Mouse (Mus musculus): ENCODE measurements around the gene Tmigd1. TPM values are rescaled to one million over a fixed set of nuclear protein-coding genes. Genes with fewer than 3 reads are reported as not detected.

Gene Tmigd1
- polyA plus RNA-seq, 1 experiment, result 0.39 TPM

DNA sequence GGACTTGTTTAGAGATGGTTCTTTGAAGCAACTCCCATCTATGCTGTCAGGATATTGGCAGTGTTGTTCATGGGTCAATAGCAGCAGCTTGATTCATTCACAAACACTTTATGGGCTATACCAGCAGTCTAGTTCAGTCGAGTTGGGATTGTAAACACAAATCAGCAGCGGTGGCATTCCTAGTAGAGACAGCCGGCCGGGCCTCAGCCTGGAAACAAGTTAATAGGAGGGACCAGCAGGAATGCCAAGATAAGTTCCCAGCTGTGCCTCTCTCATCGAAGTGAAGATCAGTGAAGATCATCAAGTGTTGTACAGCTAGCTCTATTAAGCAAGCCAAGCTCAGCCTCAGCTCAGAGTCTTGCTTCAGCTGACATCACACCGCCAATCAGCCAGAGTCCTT is 5.6 kb upstream of the Tmigd1 start:
- DNase-seq, result no peak
- TF ChIP-seq CTCF (IDR thresholded peaks at IDR 0.05; ENCODE audit: insufficient read depth, low read length) (no peak), POLR2A (IDR thresholded peaks at IDR 0.05; ENCODE audit: borderline replicate concordance, extremely low read depth, low read depth, low read length) (no peak)
- peaks cover 17% of the 10 kb centered on the region for H3K4me1 ChIP-seq (ENCODE audit: control insufficient read depth, insufficient read depth, low read length)
- no peak overlapping the region for H3K4me3 ChIP-seq (replicated peaks; ENCODE audit: extremely low read depth, low read depth, low read length)
- WGBS, result 34% methylated on average over 6 of the region's 6 CpGs

GRCm38 (mm10) chr11:76897126-76897525 is 4.8 kb upstream of the Tmigd1 start:
- TF ChIP-seq POLR2A (IDR thresholded peaks at IDR 0.05; ENCODE audit: borderline replicate concordance, extremely low read depth, low read depth, low read length) (no peak), CTCF (IDR thresholded peaks at IDR 0.05; ENCODE audit: insufficient read depth, low read length) (no peak)
- Histone ChIP-seq H3K4me3 (replicated peaks; ENCODE audit: extremely low read depth, low read depth, low read length) (no peak overlapping the region), H3K4me1 (ENCODE audit: control insufficient read depth, insufficient read depth, low read length) (peaks cover 17% of the 10 kb centered on the region)
- 39% methylated on average over 1 of the region's 1 CpGs for WGBS
- DNase-seq, result no peak

DNA sequence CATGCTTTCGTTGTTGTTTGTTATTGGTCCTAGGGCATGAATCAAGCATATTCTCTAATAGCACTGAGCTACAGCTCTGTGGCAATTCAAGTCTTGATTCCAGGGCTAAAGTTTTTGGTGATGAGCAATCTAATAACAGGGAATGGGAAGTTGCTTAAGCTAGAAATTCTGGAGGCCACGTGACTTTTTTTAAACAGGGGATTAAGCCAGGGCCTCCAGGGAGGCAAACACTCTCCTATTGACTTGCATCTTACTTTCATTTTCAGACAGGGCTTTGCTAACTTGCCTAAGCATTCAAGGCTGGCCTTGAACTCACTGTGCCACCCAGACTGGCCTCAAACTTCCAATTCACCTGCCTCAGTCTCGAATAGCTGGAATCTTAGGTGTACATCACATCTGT is 4.1 kb upstream of the Tmigd1 start:
- 31% methylated on average over 3 of the region's 3 CpGs for WGBS
- TF ChIP-seq CTCF (IDR thresholded peaks at IDR 0.05; ENCODE audit: insufficient read depth, low read length) (no peak), POLR2A (IDR thresholded peaks at IDR 0.05; ENCODE audit: borderline replicate concordance, extremely low read depth, low read depth, low read length) (no peak)
- H3K4me1 ChIP-seq (ENCODE audit: control insufficient read depth, insufficient read depth, low read length), result peaks cover 17% of the 10 kb centered on the region
- H3K4me3 ChIP-seq (replicated peaks; ENCODE audit: extremely low read depth, low read depth, low read length), result no peak overlapping the region
- no peak for DNase-seq

DNA sequence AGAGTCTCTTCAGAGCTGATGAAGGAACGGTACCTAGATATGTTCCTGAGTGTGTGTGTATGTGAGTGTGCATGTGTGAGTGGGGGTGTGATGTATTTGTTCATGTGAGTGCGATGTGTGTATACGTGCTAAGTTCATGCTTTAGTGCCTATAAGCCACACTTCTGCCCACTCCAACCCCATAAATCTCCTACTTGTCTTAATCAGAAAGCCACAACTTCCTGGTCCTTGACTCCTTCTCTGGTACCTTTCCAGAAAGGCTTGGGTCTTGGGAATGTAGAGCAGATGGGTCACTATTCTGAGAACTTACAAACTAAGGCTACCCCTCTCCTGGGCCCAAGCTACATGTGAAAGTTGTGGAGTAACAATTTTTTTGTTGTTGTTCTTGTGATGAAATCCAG is 3.2 kb upstream of the Tmigd1 start:
- no peak for DNase-seq
- TF ChIP-seq POLR2A (IDR thresholded peaks at IDR 0.05; ENCODE audit: borderline replicate concordance, extremely low read depth, low read depth, low read length) (no peak), CTCF (IDR thresholded peaks at IDR 0.05; ENCODE audit: insufficient read depth, low read length) (no peak)
- no peak overlapping the region for H3K4me3 ChIP-seq (replicated peaks; ENCODE audit: extremely low read depth, low read depth, low read length)
- H3K4me1 ChIP-seq (ENCODE audit: control insufficient read depth, insufficient read depth, low read length), result peaks cover 13% of the 10 kb centered on the region
- 64% methylated on average over 3 of the region's 3 CpGs for WGBS

GRCm38 (mm10) chr11:76899758-76900738 is 1.9 kb upstream of the Tmigd1 start:
- 42% methylated on average over 5 of the region's 5 CpGs for whole genome bisulfite sequencing
- no peak for DNase-seq
- TF ChIP-seq CTCF (IDR thresholded peaks at IDR 0.05; ENCODE audit: insufficient read depth, low read length) (peak; percentile 56), POLR2A (IDR thresholded peaks at IDR 0.05; ENCODE audit: borderline replicate concordance, extremely low read depth, low read depth, low read length) (no peak)

GRCm38 (mm10) chr11:76904340-76904739 is 2.4 kb downstream of the Tmigd1 start:
- DNase-seq, result no peak
- TF ChIP-seq CTCF (IDR thresholded peaks at IDR 0.05; ENCODE audit: insufficient read depth, low read length), result no peak
- TF ChIP-seq POLR2A (IDR thresholded peaks at IDR 0.05; ENCODE audit: borderline replicate concordance, extremely low read depth, low read depth, low read length), result no peak
- Histone ChIP-seq H3K4me3 (replicated peaks; ENCODE audit: extremely low read depth, low read depth, low read length) (no peak overlapping the region), H3K4me1 (ENCODE audit: control insufficient read depth, insufficient read depth, low read length) (peaks cover 5% of the 10 kb centered on the region)
- WGBS, result 85% methylated on average over 2 of the region's 2 CpGs

More at GRCm38 (mm10) chr11:76899758-76900738, 1.9 kb upstream of the Tmigd1 start:
- peaks cover 13% of the 10 kb centered on the region for H3K4me1 ChIP-seq (ENCODE audit: control insufficient read depth, insufficient read depth, low read length)
- H3K4me3 ChIP-seq (replicated peaks; ENCODE audit: extremely low read depth, low read depth, low read length), result no peak overlapping the region

DNA sequence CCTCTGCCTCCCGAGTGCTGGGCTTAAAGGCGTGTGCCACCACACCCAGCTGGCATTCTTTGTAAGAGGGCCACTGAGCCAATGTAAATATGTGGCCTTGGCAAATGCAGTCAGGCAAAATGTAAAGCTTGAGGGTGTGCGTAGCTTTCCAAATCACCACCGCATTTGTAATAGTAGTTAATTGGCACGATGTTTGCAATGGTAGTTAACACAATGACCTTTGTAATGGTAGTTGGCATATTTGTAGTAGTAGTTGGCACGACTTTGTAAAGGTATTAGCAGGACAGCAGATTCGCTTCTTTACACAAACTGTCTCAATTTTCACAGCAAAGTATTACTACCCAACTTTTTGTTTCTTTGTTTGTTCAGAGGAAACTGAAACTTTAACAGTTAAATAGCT is 6.7 kb downstream of the Tmigd1 start:
- DNase-seq, result no peak
- Histone ChIP-seq H3K4me1 (ENCODE audit: control insufficient read depth, insufficient read depth, low read length) (no peaks in the 10 kb centered on the region), H3K4me3 (replicated peaks; ENCODE audit: extremely low read depth, low read depth, low read length) (no peak overlapping the region)
- WGBS, result 79% methylated on average over 7 of the region's 7 CpGs
- no peak for TF ChIP-seq CTCF (IDR thresholded peaks at IDR 0.05; ENCODE audit: insufficient read depth, low read length)
- TF ChIP-seq POLR2A (IDR thresholded peaks at IDR 0.05; ENCODE audit: borderline replicate concordance, extremely low read depth, low read depth, low read length), result no peak

DNA sequence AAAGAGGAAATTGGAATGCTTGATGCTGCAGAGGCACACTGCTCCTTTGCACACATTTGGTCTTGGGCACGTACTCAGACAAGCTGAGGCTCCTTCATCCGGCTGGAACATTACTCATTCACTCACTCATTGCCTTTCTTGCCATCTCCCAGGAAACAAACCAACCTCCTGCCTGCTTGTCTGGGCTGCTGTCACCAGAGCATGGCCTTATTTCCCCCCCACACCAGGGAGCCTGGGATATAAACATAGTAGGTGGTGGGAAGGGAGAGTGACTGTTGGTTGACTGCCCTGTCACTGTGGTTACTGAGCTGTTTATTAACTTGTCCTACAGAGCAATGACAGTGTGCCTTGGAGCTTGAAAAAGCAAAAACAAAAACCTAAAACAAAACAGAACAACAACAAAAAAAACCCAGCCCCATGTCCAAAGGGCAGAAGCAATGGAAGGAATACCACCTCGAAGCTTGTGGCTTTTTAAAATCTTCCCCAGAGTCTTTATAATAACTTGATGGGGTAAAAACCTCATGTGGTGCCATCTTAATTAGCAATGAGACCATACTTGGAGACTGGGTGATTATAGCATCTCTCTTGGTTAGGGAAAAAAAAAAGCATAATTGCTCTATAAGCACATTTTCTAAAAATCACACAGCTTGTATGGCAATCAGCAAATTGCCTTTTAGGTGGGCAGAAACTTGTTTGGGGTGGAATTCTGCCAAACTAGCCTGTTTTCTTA is 9.5 kb downstream of the Tmigd1 start:
- H3K4me1 ChIP-seq (ENCODE audit: control insufficient read depth, insufficient read depth, low read length), result no peaks in the 10 kb centered on the region; the same call in 1 of the 2 replicates
- H3K4me3 ChIP-seq (replicated peaks; ENCODE audit: extremely low read depth, low read depth, low read length), result no peak overlapping the region
- 51% methylated on average over 3 of the region's 3 CpGs for WGBS
- TF ChIP-seq CTCF (IDR thresholded peaks at IDR 0.05; ENCODE audit: insufficient read depth, low read length) (no peak), POLR2A (IDR thresholded peaks at IDR 0.05; ENCODE audit: borderline replicate concordance, extremely low read depth, low read depth, low read length) (no peak)
- no peak for DNase-seq

DNA sequence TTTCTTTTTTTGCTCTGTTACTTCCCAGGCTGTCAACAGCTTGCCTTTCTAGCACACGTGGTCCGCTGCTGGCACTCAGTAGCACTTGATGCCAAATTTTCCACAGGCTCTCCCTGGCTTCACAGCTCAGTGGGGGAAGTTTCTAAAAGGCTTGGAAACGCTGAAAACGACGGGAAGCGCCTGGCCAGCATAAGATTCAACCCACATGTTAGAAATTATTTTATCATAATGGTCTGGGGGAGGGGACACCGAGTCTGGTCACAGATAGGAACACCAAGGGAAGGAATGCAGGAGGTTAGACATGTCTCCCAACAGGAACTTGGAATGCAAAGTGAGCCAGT is 10.1 kb downstream of the Tmigd1 start:
- Histone ChIP-seq H3K4me1 (ENCODE audit: control insufficient read depth, insufficient read depth, low read length) (no peaks in the 10 kb centered on the region; the same call in 1 of the 2 replicates), H3K4me3 (replicated peaks; ENCODE audit: extremely low read depth, low read depth, low read length) (no peak overlapping the region)
- no peak for DNase-seq
- TF ChIP-seq CTCF (IDR thresholded peaks at IDR 0.05; ENCODE audit: insufficient read depth, low read length), result no peak
- no peak for TF ChIP-seq POLR2A (IDR thresholded peaks at IDR 0.05; ENCODE audit: borderline replicate concordance, extremely low read depth, low read depth, low read length)
- WGBS, result 32% methylated on average over 7 of the region's 7 CpGs

All from lung, adult 2 months (tissue).